Mouse (Mus musculus) spleen, postnatal 36 days (tissue): ENCODE measurements around the gene Hba-x.

ENCODE experiments used
- DNase-seq, 2 experiments: peaks; one replicate each; pipeline ENCODE4 v3.0.0; 2022; ENCODE audit warnings: low spot score in 2 of 2, mixed read lengths in 1 of 2

Gene Hba-x

DNA sequence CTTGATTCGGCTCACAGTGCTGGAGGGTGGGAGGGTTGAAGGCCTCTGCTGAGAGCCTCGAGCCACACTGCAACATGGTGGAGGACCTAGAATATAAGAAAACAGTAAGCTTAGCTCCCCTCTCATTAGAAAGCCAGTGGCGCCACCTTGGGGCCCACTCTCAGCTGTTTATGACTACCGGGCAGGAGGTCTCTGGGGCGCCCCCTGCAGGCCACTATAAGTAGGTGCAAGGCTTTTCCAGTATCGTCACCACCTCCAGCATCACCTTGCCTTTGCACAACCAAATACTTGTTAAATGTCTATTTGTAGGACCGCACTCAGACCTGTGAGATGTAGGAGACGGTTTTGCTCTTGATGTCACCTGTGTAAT, 45.0 kb downstream of the Hba-x start:
- peak; percentile 45 to 62 for DNase-seq

DNA sequence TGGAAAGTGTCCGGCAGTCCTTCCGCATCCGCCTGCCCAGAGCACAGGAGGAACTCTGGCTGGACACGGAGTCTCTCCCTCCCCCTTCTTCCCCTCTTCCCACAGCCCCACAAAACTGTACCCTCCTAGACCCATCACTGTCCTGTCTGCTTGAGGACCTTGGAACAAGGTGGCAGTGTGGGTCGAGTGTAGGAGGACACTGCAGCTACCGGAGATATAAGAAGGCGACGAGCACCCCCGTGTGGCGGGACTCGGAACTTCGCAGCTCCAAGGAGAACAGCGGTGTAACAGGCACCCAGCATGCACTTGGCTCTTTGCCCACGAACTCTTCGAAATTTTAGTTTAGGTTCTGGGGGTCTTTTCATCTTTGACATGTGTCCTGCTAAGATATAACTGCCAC, 48.4 kb downstream of the Hba-x start:
- peak; percentile 60 to 71 for DNase-seq
